Mouse (Mus musculus): ENCODE data around the gene Hmbs.
"Not testable (repeated sequence)": the region's sequence is repeated elsewhere in the genome, so short reads cannot be mapped to it uniquely, and the experiment has no call there.

Hmbs gene

DNA sequence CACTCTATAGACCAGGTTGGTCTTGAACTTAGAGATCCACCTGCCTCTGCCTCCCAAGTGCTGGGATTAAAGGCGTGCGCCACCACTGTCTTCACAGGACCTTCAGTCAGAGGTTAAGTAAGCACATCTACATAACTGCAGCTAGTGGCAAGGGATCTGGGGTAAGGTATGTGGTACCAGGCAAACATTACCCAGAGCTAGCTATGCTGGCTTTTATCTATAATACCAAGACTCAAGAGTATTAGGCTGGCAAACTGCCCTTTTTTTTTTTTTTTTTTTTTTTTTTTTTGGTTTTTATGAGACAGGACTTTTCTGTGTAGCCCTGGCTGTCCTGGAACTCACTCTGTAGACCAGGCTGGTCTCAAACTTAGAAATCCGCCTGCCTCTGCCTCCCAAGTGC is 44.0 kb downstream of the Hmbs start:
- in situ Hi-C loops (cut with MboI; ENCODE audit: low sequenced_read_pairs), result not testable (repeated sequence)

GRCm38 (mm10) chr9:44292490-44292889 is 51.5 kb downstream of the Hmbs start:
- in situ Hi-C loops (cut with MboI; ENCODE audit: low sequenced_read_pairs), result no loop called here

DNA sequence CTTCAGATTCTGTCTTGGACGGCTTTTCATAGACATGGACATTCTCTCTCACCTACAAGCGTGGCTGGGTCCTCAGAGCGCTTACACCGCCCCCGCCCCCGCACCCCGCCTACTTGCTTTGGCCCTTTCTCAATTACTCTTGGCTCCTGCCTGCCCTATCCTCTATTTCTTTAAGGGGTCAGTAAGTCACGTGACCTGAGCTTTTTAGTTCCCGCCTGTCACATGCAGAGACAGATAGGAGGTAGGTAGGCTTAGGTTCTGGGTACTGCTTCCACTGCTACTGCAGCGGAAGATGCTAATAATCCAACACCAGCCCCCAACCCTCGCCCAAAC is 55.1 kb downstream of the Hmbs start:
- in situ Hi-C loops (cut with MboI; ENCODE audit: low sequenced_read_pairs), result no loop called here

DNA sequence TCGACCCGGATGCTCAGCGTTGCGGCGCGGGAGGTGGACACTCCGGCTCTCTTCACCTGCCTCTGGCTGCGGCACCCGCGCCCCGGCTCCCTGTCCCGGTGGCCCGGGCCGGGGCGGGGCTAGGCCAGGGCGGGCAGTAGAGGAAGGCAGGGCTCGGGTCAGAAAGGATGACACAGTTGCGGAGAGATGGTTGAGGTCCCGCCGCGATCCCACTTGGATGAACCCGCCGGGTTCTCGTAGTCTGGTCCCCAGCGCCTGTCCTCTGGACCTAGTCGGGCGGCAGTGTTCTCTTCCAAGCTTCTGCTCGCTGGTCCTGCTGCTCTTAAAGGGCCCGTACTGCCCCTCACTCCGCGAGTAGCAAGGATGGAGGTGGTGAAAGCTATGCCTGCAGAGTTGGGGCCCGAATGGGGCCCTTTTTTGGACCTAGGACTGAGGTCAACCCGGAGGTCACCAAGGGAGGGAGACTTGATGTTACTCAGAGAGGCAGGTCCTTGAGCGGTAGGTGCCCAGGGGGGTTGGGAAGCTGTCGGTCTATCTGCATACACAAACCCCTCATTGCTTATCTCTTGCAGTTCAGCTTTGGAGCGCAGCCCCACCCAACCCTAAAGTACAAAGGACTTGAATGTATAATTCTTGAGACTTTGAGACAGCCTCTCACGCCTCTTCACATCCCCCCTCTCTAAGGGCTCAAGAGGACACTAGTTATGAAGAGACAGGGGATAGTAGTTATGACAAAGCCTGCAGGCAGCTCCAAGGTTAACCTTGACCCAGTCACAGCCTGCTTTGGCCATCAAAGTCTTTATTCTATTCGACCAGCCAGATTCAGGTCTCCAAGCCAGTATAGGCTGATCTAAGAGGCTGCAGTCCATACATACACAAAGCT is 55.7 kb downstream of the Hmbs start, which contains the start of gene Abcg4:
Gene Abcg4, minus strand, starts transcription at position 540 of the 883 bp plus-strand sequence.
- in situ Hi-C loops (cut with MboI; ENCODE audit: low sequenced_read_pairs), result no loop called here

- in situ Hi-C loops (cut with MboI; ENCODE audit: low sequenced_read_pairs), result no loop called here
Measured at GRCm38 (mm10) chr9:44287401-44288075, 56.5 kb downstream of the Hmbs start.

DNA sequence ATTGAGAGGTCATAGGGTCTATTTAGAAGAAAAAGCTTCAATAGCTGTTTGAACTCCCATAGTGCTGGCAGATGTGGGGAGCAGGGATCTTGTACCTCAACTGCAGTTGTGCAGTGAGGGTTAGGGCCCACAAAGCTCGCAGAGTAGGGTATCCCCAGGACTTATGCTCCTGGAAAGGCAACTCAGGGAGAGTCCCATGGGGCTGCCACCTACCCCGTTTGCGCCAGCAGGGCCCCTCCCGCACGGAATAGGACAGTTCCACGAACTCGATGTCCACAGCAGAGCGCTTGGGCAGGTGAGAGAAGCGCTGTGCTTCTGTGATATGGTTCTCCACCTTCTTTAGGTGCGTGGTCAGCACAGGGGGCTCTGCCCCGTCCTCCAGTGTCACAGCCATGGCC is 57.0 kb downstream of the Hmbs start:
- in situ Hi-C loops (cut with MboI; ENCODE audit: low sequenced_read_pairs), result no loop called here
